In genomic region chr13:106691787-106692571, GRCm38 (mm10) we compare ENCODE assay signal across 14 mouse cellular contexts.
A peak's percentile ranks its signal among the peaks of the same experiment; 100 is the strongest.
DNase-seq lines count a peak whose midpoint lies in the region; ATAC-seq and TF ChIP-seq lines count a peak whose summit lies in the region.
"Had no signal": no experiment of that assay in that cellular context is flagged by ENCODE, and none has a peak within 500 bp of the region (broad histone marks: within the 10 kb centered on the region; RNA-seq: fewer than 3 reads in every experiment).

No protein-coding gene starts in this region.

- H3K79me2 ChIP-seq in heart, adult 2 months (replicated peaks; ENCODE audit: control insufficient read depth, insufficient read depth, low read length) = no peaks in the 10 kb centered on the region

- H3K4me2 ChIP-seq in liver, embryonic 11.5 days = peak overlapping the region; percentile 33; the same call in 1 of the 2 replicates
- H3K4me2 ChIP-seq: embryonic facial prominence, embryonic 13.5 days; forebrain, embryonic 15.5 days; hindbrain, embryonic 15.5 days; limb, embryonic 12.5 days had no signal

- no peak overlapping the region for H3K27ac ChIP-seq in heart, adult 2 months
- H3K27ac ChIP-seq in liver, embryonic 11.5 days (ENCODE audit: low read depth, low read length) = no peak overlapping the region
- no peak overlapping the region for H3K27ac ChIP-seq in limb, embryonic 10.5 days
- H3K27ac ChIP-seq: embryonic facial prominence, embryonic 13.5 days; forebrain, embryonic 15.5 days; hindbrain, embryonic 15.5 days; limb, embryonic 12.5 days had no signal

- TF ChIP-seq CTCF in heart, adult 2 months (IDR thresholded peaks at IDR 0.05) = no peak

- no peak for ATAC-seq in liver, embryonic 11.5 days (replicated peaks; ENCODE audit: low FRiP score)
- ATAC-seq: forebrain, embryonic 15.5 days had no signal

- no peaks in the 10 kb centered on the region for H3K27me3 ChIP-seq in heart, adult 2 months (ENCODE audit: control insufficient read depth, insufficient read depth, low read length)
- H3K27me3 ChIP-seq in liver, embryonic 11.5 days (replicated peaks; ENCODE audit: control insufficient read depth, insufficient read depth, low read length) = no peaks in the 10 kb centered on the region
- H3K27me3 ChIP-seq in limb, embryonic 10.5 days (ENCODE audit: low read depth, poor library complexity, severe bottlenecking) = no peaks in the 10 kb centered on the region
- H3K27me3 ChIP-seq: embryonic facial prominence, embryonic 13.5 days; forebrain, embryonic 15.5 days; hindbrain, embryonic 15.5 days; limb, embryonic 12.5 days had no signal

- TF ChIP-seq EP300 in heart, adult 2 months (IDR thresholded peaks at IDR 0.05; ENCODE audit: insufficient read depth, low read depth, low read length) = no peak

- intact Hi-C loops in heart, adult 2 months (cut with DNase I) = no loop called here
- intact Hi-C loops in heart, postnatal 36 days (cut with DNase I) = no loop called here
- intact Hi-C loops in left cerebral cortex, postnatal 36 days (cut with DNase I) = no loop called here

- no peak for TF ChIP-seq POLR2A in heart, adult 2 months (IDR thresholded peaks at IDR 0.05; ENCODE audit: insufficient read depth, low read depth, low read length)

- peak overlapping the region; percentile 12; the same call in 1 of the 2 replicates for H3K9ac ChIP-seq in heart, adult 2 months (ENCODE audit: low read depth, low read length)
- no peak overlapping the region for H3K9ac ChIP-seq in liver, embryonic 11.5 days (ENCODE audit: low read depth, low read length)
- H3K9ac ChIP-seq: embryonic facial prominence, embryonic 13.5 days; forebrain, embryonic 15.5 days; hindbrain, embryonic 15.5 days; limb, embryonic 12.5 days had no signal

- peak overlapping the region; percentile 18; the same call in 1 of the 2 replicates for H3K4me3 ChIP-seq in heart, adult 2 months
- no peak overlapping the region for H3K4me3 ChIP-seq in liver, embryonic 11.5 days (ENCODE audit: low read depth, low read length)
- no peak overlapping the region for H3K4me3 ChIP-seq in limb, embryonic 10.5 days
- H3K4me3 ChIP-seq: embryonic facial prominence, embryonic 13.5 days; forebrain, embryonic 15.5 days; hindbrain, embryonic 15.5 days; limb, embryonic 12.5 days had no signal

- WGBS in heart, adult 2 months = 50% methylated on average over 10 of the region's 10 CpGs
- 67% methylated on average over 10 of the region's 10 CpGs for WGBS in liver, embryonic 11.5 days
- 82% methylated on average over 10 of the region's 10 CpGs for WGBS in limb, embryonic 10.5 days

- no peaks in the 10 kb centered on the region for H3K36me3 ChIP-seq in heart, adult 2 months (ENCODE audit: control insufficient read depth, insufficient read depth, low read length)
- H3K36me3 ChIP-seq in liver, embryonic 11.5 days (ENCODE audit: control insufficient read depth, insufficient read depth, low read length) = no peaks in the 10 kb centered on the region
- no peaks in the 10 kb centered on the region for H3K36me3 ChIP-seq in limb, embryonic 10.5 days
- H3K36me3 ChIP-seq: embryonic facial prominence, embryonic 13.5 days; forebrain, embryonic 15.5 days; hindbrain, embryonic 15.5 days; limb, embryonic 12.5 days had no signal

- DNase-seq in heart, adult 2 months = no peak
- no peak for DNase-seq in heart, postnatal 36 days
- DNase-seq in 3T3-L1 (ENCODE audit: low read depth, low spot score) (peak; percentile 17), MN1 (ENCODE audit: low spot score) (peak; percentile 10)
- DNase-seq in liver, embryonic 11.5 days (ENCODE audit: low spot score) = no peak
- no peak for DNase-seq in limb, embryonic 10.5 days (ENCODE audit: low spot score)
- no peak for DNase-seq in left cerebral cortex, postnatal 36 days (ENCODE audit: low spot score in 2 of 2)
- DNase-seq in kidney, postnatal 14 days = no peak
- DNase-seq: cerebellum, adult 9-10 months; thymus, postnatal 4 days had no signal

- no peaks in the 10 kb centered on the region for H3K4me1 ChIP-seq in heart, adult 2 months (ENCODE audit: control insufficient read depth, insufficient read depth, low read length)
- H3K4me1 ChIP-seq in liver, embryonic 11.5 days (replicated peaks; ENCODE audit: control insufficient read depth, insufficient read depth, low read length) = no peaks in the 10 kb centered on the region
- H3K4me1 ChIP-seq in limb, embryonic 10.5 days = no peaks in the 10 kb centered on the region
- H3K4me1 ChIP-seq: forebrain, embryonic 15.5 days; hindbrain, embryonic 15.5 days; limb, embryonic 12.5 days had no signal

- H3K9me3 ChIP-seq in liver, embryonic 11.5 days (ENCODE audit: control insufficient read depth, low read length) = no peaks in the 10 kb centered on the region
- H3K9me3 ChIP-seq in limb, embryonic 10.5 days (replicated peaks) = no peaks in the 10 kb centered on the region
- H3K9me3 ChIP-seq: embryonic facial prominence, embryonic 13.5 days; forebrain, embryonic 15.5 days; hindbrain, embryonic 15.5 days; limb, embryonic 12.5 days had no signal

Comparison
In these comparisons a context has a peak if more than half of its experiments do, and no peak if none do; other contexts are left out.
1. DNase-seq: peak in 3T3-L1 (single experiment) and MN1 (single experiment); none in heart, adult 2 months (0 of 2), heart, postnatal 36 days (0 of 2), liver, embryonic 11.5 days (single experiment), limb, embryonic 10.5 days (single experiment), left cerebral cortex, postnatal 36 days (0 of 2) and kidney, postnatal 14 days (single experiment).